Mouse (Mus musculus): ENCODE data around the gene Srebf2. TPM values are rescaled to one million over a fixed set of nuclear protein-coding genes. Genes with fewer than 3 reads are reported as not detected.
A peak's percentile ranks its signal among the peaks of the same experiment; 100 is the strongest.

The Srebf2 gene
- polyA plus RNA-seq, 1 experiment from 2014 or later: 141 TPM

GRCm38 (mm10) chr15:82138565-82138964, 8.4 kb upstream of the Srebf2 start:
- WGBS: 58% methylated on average over 4 of the region's 4 CpGs
- Histone ChIP-seq H3K9me3 (ENCODE audit: control insufficient read depth, low read length) (no peaks in the 10 kb centered on the region), H3K27ac (ENCODE audit: low read depth, low read length) (no peak overlapping the region), H3K4me2 (ENCODE audit: low read depth, low read length) (no peak overlapping the region), H3K4me3 (ENCODE audit: low read depth, low read length) (no peak overlapping the region), H3K4me1 (ENCODE audit: control insufficient read depth, insufficient read depth, low read length) (no peaks in the 10 kb centered on the region), H3K27me3 (ENCODE audit: control insufficient read depth, insufficient read depth, low read length) (no peaks in the 10 kb centered on the region), H3K9ac (replicated peaks; ENCODE audit: low read depth, low read length) (no peak overlapping the region), H3K36me3 (ENCODE audit: control insufficient read depth, insufficient read depth, low read length) (no peaks in the 10 kb centered on the region)
- peak; percentile 38; the same call in 1 of the 2 replicates for ATAC-seq (ENCODE audit: low read depth)

- Histone ChIP-seq H3K27ac (ENCODE audit: low read depth, low read length) (no peak overlapping the region), H3K9me3 (ENCODE audit: control insufficient read depth, low read length) (no peaks in the 10 kb centered on the region), H3K4me3 (ENCODE audit: low read depth, low read length) (no peak overlapping the region), H3K27me3 (ENCODE audit: control insufficient read depth, insufficient read depth, low read length) (no peaks in the 10 kb centered on the region), H3K9ac (replicated peaks; ENCODE audit: low read depth, low read length) (no peak overlapping the region), H3K36me3 (ENCODE audit: control insufficient read depth, insufficient read depth, low read length) (no peaks in the 10 kb centered on the region), H3K4me2 (ENCODE audit: low read depth, low read length) (no peak overlapping the region), H3K4me1 (ENCODE audit: control insufficient read depth, insufficient read depth, low read length) (no peaks in the 10 kb centered on the region)
- WGBS: 87% methylated on average over 8 of the region's 8 CpGs
- no peak for ATAC-seq (ENCODE audit: low read depth)
Measured at GRCm38 (mm10) chr15:82139196-82139595, 7.8 kb upstream of the Srebf2 start.

GRCm38 (mm10) chr15:82140355-82140754, 6.6 kb upstream of the Srebf2 start:
- Histone ChIP-seq H3K4me3 (ENCODE audit: low read depth, low read length) (no peak overlapping the region), H3K36me3 (ENCODE audit: control insufficient read depth, insufficient read depth, low read length) (no peaks in the 10 kb centered on the region), H3K4me2 (ENCODE audit: low read depth, low read length) (no peak overlapping the region), H3K9me3 (ENCODE audit: control insufficient read depth, low read length) (no peaks in the 10 kb centered on the region), H3K27me3 (ENCODE audit: control insufficient read depth, insufficient read depth, low read length) (no peaks in the 10 kb centered on the region), H3K4me1 (ENCODE audit: control insufficient read depth, insufficient read depth, low read length) (no peaks in the 10 kb centered on the region), H3K9ac (replicated peaks; ENCODE audit: low read depth, low read length) (no peak overlapping the region), H3K27ac (ENCODE audit: low read depth, low read length) (no peak overlapping the region)
- WGBS: 85% methylated on average over 3 of the region's 3 CpGs
- no peak for ATAC-seq (ENCODE audit: low read depth)

GRCm38 (mm10) chr15:82144157-82144556, 2.8 kb upstream of the Srebf2 start:
- WGBS: 84% methylated on average over 5 of the region's 5 CpGs
- Histone ChIP-seq H3K36me3 (ENCODE audit: control insufficient read depth, insufficient read depth, low read length) (no peaks in the 10 kb centered on the region), H3K4me2 (ENCODE audit: low read depth, low read length) (no peak overlapping the region), H3K9ac (replicated peaks; ENCODE audit: low read depth, low read length) (no peak overlapping the region), H3K27ac (ENCODE audit: low read depth, low read length) (no peak overlapping the region), H3K4me3 (ENCODE audit: low read depth, low read length) (no peak overlapping the region), H3K27me3 (ENCODE audit: control insufficient read depth, insufficient read depth, low read length) (no peaks in the 10 kb centered on the region), H3K9me3 (ENCODE audit: control insufficient read depth, low read length) (no peaks in the 10 kb centered on the region), H3K4me1 (ENCODE audit: control insufficient read depth, insufficient read depth, low read length) (peaks cover 14% of the 10 kb centered on the region)
- no peak for ATAC-seq (ENCODE audit: low read depth)

GRCm38 (mm10) chr15:82145408-82145807, 1.6 kb upstream of the Srebf2 start:
- Histone ChIP-seq H3K9ac (replicated peaks; ENCODE audit: low read depth, low read length) (no peak overlapping the region), H3K27me3 (ENCODE audit: control insufficient read depth, insufficient read depth, low read length) (no peaks in the 10 kb centered on the region), H3K4me1 (ENCODE audit: control insufficient read depth, insufficient read depth, low read length) (peaks cover 18% of the 10 kb centered on the region), H3K4me3 (ENCODE audit: low read depth, low read length) (no peak overlapping the region), H3K4me2 (ENCODE audit: low read depth, low read length) (no peak overlapping the region), H3K36me3 (ENCODE audit: control insufficient read depth, insufficient read depth, low read length) (no peaks in the 10 kb centered on the region), H3K27ac (ENCODE audit: low read depth, low read length) (peak overlapping the region; percentile 98; the same call in 1 of the 2 replicates), H3K9me3 (ENCODE audit: control insufficient read depth, low read length) (no peaks in the 10 kb centered on the region)
- no peak for ATAC-seq (ENCODE audit: low read depth)
- WGBS: 46% methylated on average over 2 of the region's 2 CpGs

GRCm38 (mm10) chr15:82145851-82146769, 871 bp upstream of the Srebf2 start:
- Histone ChIP-seq H3K36me3 (ENCODE audit: control insufficient read depth, insufficient read depth, low read length) (no peaks in the 10 kb centered on the region), H3K27ac (ENCODE audit: low read depth, low read length) (peak overlapping the region; percentile 98), H3K4me1 (ENCODE audit: control insufficient read depth, insufficient read depth, low read length) (peaks cover 19% of the 10 kb centered on the region), H3K27me3 (ENCODE audit: control insufficient read depth, insufficient read depth, low read length) (no peaks in the 10 kb centered on the region), H3K9ac (replicated peaks; ENCODE audit: low read depth, low read length) (no peak overlapping the region), H3K9me3 (ENCODE audit: control insufficient read depth, low read length) (no peaks in the 10 kb centered on the region), H3K4me3 (ENCODE audit: low read depth, low read length) (peak overlapping the region; percentile 77), H3K4me2 (ENCODE audit: low read depth, low read length) (peak overlapping the region; percentile 78)
- WGBS: 11% methylated on average over 11 of the region's 11 CpGs
- peak; percentile 9 for ATAC-seq (ENCODE audit: low read depth)

- peak; percentile 6 for ATAC-seq (ENCODE audit: low read depth)
- peak overlapping the region; percentile 78 for H3K4me2 ChIP-seq (ENCODE audit: low read depth, low read length)
- H3K27me3 ChIP-seq (ENCODE audit: control insufficient read depth, insufficient read depth, low read length): no peaks in the 10 kb centered on the region
- H3K4me3 ChIP-seq (ENCODE audit: low read depth, low read length): peak overlapping the region; percentile 77
- H3K9ac ChIP-seq (replicated peaks; ENCODE audit: low read depth, low read length): peak overlapping the region; percentile 81
- peaks cover 22% of the 10 kb centered on the region for H3K4me1 ChIP-seq (ENCODE audit: control insufficient read depth, insufficient read depth, low read length)
- under 1% methylated on average over 31 of the region's 50 CpGs for WGBS
- H3K36me3 ChIP-seq (ENCODE audit: control insufficient read depth, insufficient read depth, low read length): 0 out of 2 replicates have a peak, but pooled peaks cover 3% of the 10 kb centered on the region
- H3K9me3 ChIP-seq (ENCODE audit: control insufficient read depth, low read length): no peaks in the 10 kb centered on the region
- peak overlapping the region; percentile 98 for H3K27ac ChIP-seq (ENCODE audit: low read depth, low read length)
Measured at GRCm38 (mm10) chr15:82147611-82148111, 680 bp downstream of the Srebf2 start.

GRCm38 (mm10) chr15:82148510-82148911, 1.5 kb downstream of the Srebf2 start:
- 29% methylated on average over 9 of the region's 9 CpGs for WGBS
- H3K9me3 ChIP-seq (ENCODE audit: control insufficient read depth, low read length): no peaks in the 10 kb centered on the region
- peaks cover 22% of the 10 kb centered on the region for H3K4me1 ChIP-seq (ENCODE audit: control insufficient read depth, insufficient read depth, low read length)
- H3K9ac ChIP-seq (replicated peaks; ENCODE audit: low read depth, low read length): peak overlapping the region; percentile 81; the same call in 1 of the 2 replicates
- 0 out of 2 replicates have a peak, but pooled peaks cover 3% of the 10 kb centered on the region for H3K36me3 ChIP-seq (ENCODE audit: control insufficient read depth, insufficient read depth, low read length)
- ATAC-seq (ENCODE audit: low read depth): no peak
- H3K27ac ChIP-seq (ENCODE audit: low read depth, low read length): peak overlapping the region; percentile 98; the same call in 1 of the 2 replicates
- H3K4me3 ChIP-seq (ENCODE audit: low read depth, low read length): peak overlapping the region; percentile 77
- peak overlapping the region; percentile 78 for H3K4me2 ChIP-seq (ENCODE audit: low read depth, low read length)
- H3K27me3 ChIP-seq (ENCODE audit: control insufficient read depth, insufficient read depth, low read length): no peaks in the 10 kb centered on the region

- H3K4me3 ChIP-seq (ENCODE audit: low read depth, low read length): no peak overlapping the region
- no peaks in the 10 kb centered on the region for H3K9me3 ChIP-seq (ENCODE audit: control insufficient read depth, low read length)
- H3K36me3 ChIP-seq (ENCODE audit: control insufficient read depth, insufficient read depth, low read length): 0 out of 2 replicates have a peak, but pooled peaks cover 3% of the 10 kb centered on the region
- no peaks in the 10 kb centered on the region for H3K27me3 ChIP-seq (ENCODE audit: control insufficient read depth, insufficient read depth, low read length)
- H3K4me2 ChIP-seq (ENCODE audit: low read depth, low read length): no peak overlapping the region
- H3K4me1 ChIP-seq (ENCODE audit: control insufficient read depth, insufficient read depth, low read length): peaks cover 22% of the 10 kb centered on the region
- no peak overlapping the region for H3K9ac ChIP-seq (replicated peaks; ENCODE audit: low read depth, low read length)
- no peak for ATAC-seq (ENCODE audit: low read depth)
- no peak overlapping the region for H3K27ac ChIP-seq (ENCODE audit: low read depth, low read length)
Measured at GRCm38 (mm10) chr15:82150042-82150441, 3.1 kb downstream of the Srebf2 start.

Measured in neural tube, embryonic 14.5 days (tissue).